Mouse (Mus musculus) small intestine, adult 2 months (tissue): ENCODE data around the gene Asah2.

ENCODE experiments used
- CTCF ChIP-seq: fragments of 200-500 bp; IDR thresholded peaks from 2 replicates; pipeline ENCODE4 v1.5.1; 2012; ENCODE audit warnings: low read depth, mild to moderate bottlenecking, control low read depth, inconsistent platforms, low read length, moderate library complexity, mixed read lengths; ENCODE audit not compliant: insufficient replicate concordance, insufficient read length; ENCODE audit errors: extremely low read depth
- POLR2A ChIP-seq: fragments of 200-500 bp; IDR thresholded peaks from 2 replicates; pipeline ENCODE4 v1.6.1; 2012; ENCODE audit warnings: low read depth, mild to moderate bottlenecking, control low read depth, inconsistent platforms, low read length, moderate library complexity

DNA sequence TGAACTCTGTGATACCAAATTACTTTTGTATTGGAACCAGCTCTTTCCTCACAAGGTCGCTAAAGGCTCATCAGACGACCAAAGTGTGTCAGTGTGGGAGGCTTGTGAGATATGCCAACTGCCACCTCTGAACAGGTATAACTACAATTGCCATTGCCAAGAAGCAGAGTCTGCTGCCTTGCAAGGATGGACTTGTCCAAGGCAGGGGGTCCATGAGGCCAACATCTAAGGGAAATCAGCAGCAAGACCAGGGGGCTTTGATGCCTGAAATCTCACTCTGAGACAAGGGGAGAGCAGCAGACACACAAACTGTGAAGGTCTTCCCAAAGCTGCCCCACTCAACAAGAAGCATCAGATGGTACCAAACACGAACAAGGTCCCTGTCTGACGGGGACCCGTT is 29.9 kb upstream of the Asah2 start:
- TF ChIP-seq CTCF (no peak), POLR2A (no peak)
